In genomic region chr3:40525341-40525740, GRCm38 (mm10) we compare ENCODE assay signal across 9 mouse cellular contexts. TPM values are rescaled to one million over a fixed set of nuclear protein-coding genes. Genes with fewer than 3 reads are reported as not detected.
DNase-seq lines count a peak whose midpoint lies in the region; ATAC-seq and TF ChIP-seq lines count a peak whose summit lies in the region.
"Had no signal": no experiment of that assay in that cellular context is flagged by ENCODE, and none has a peak within 500 bp of the region (broad histone marks: within the 10 kb centered on the region; RNA-seq: fewer than 3 reads in every experiment).

No protein-coding gene starts in this region.

- DNase-seq in hindbrain, embryonic 14.5 days (ENCODE audit: low spot score), result peak; percentile 77
- peak; percentile 72 for DNase-seq in A20 (ENCODE audit: low read depth, low spot score)
- no peak for DNase-seq in G1E (ENCODE audit: low spot score)
- DNase-seq in cerebellum, adult 8-10 months, result peak; percentile 39
- DNase-seq in kidney, postnatal 14 days, result peak; percentile 43
- DNase-seq in retina, postnatal 7 days (ENCODE audit: low read depth, low spot score), result peak; percentile 42

- no peak overlapping the region for H3K9ac ChIP-seq in hindbrain, embryonic 14.5 days
- H3K9ac ChIP-seq in hindbrain, embryonic 16.5 days (ENCODE audit: low read depth, low read length), result no peak overlapping the region

- H3K9me3 ChIP-seq in hindbrain, embryonic 14.5 days (ENCODE audit: control insufficient read depth, low read length), result no peaks in the 10 kb centered on the region
- no peaks in the 10 kb centered on the region for H3K9me3 ChIP-seq in hindbrain, embryonic 16.5 days (ENCODE audit: control insufficient read depth, low read length)
- H3K9me3 ChIP-seq in G1E (replicated peaks), result peaks cover 7% of the 10 kb centered on the region; the same call in 1 of the 2 replicates

- 0 out of 2 replicates have a peak, but pooled peaks cover 6% of the 10 kb centered on the region for H3K4me1 ChIP-seq in hindbrain, embryonic 14.5 days (replicated peaks; ENCODE audit: control insufficient read depth, insufficient read depth, low read length)
- no peaks in the 10 kb centered on the region for H3K4me1 ChIP-seq in hindbrain, embryonic 16.5 days (ENCODE audit: control insufficient read depth, insufficient read depth, low read depth, low read length)
- H3K4me1 ChIP-seq in G1E (ENCODE audit: insufficient read depth, low read depth, low read length), result peaks cover 35% of the 10 kb centered on the region

- TF ChIP-seq CTCF in G1E (IDR thresholded peaks at IDR 0.05; ENCODE audit: low read depth, low read length), result peak; percentile 53

- H3K27ac ChIP-seq in hindbrain, embryonic 14.5 days, result no peak overlapping the region
- H3K27ac ChIP-seq in hindbrain, embryonic 16.5 days (ENCODE audit: low read depth, low read length), result no peak overlapping the region

- no peaks in the 10 kb centered on the region for H3K36me3 ChIP-seq in hindbrain, embryonic 14.5 days (replicated peaks; ENCODE audit: control insufficient read depth, insufficient read depth)
- H3K36me3 ChIP-seq in hindbrain, embryonic 16.5 days (ENCODE audit: control insufficient read depth, insufficient read depth, low read length), result no peaks in the 10 kb centered on the region
- no peaks in the 10 kb centered on the region for H3K36me3 ChIP-seq in G1E (replicated peaks)

- 22% methylated on average over 4 of the region's 4 CpGs for WGBS in hindbrain, embryonic 14.5 days
- 16% methylated on average over 4 of the region's 4 CpGs for WGBS in hindbrain, embryonic 16.5 days

- ATAC-seq in hindbrain, embryonic 14.5 days (ENCODE audit: low FRiP score), result no peak
- ATAC-seq in hindbrain, embryonic 16.5 days, result no peak
- ATAC-seq in G1E (ENCODE audit: extremely low read depth, insufficient number of reproducible peaks, low FRiP score, poor library complexity, severe bottlenecking), result no peak
- ATAC-seq in erythroid progenitor cell, adult 5-6 weeks (replicated peaks; ENCODE audit: low FRiP score, poor library complexity, severe bottlenecking), result no peak

- H3K27me3 ChIP-seq in hindbrain, embryonic 14.5 days (ENCODE audit: control insufficient read depth, insufficient read depth, low read length), result no peaks in the 10 kb centered on the region
- no peaks in the 10 kb centered on the region for H3K27me3 ChIP-seq in hindbrain, embryonic 16.5 days (replicated peaks; ENCODE audit: control insufficient read depth, insufficient read depth, low read length)
- no peaks in the 10 kb centered on the region for H3K27me3 ChIP-seq in G1E (ENCODE audit: insufficient read depth, low read length)

- no peak overlapping the region for H3K4me3 ChIP-seq in hindbrain, embryonic 14.5 days (replicated peaks; ENCODE audit: low read length)
- no peak overlapping the region for H3K4me3 ChIP-seq in hindbrain, embryonic 16.5 days (ENCODE audit: low read length)
- no peak overlapping the region for H3K4me3 ChIP-seq in G1E (ENCODE audit: low read depth, low read length)
- H3K4me3 ChIP-seq: erythroblast, embryonic 14.5 days had no signal

- no peak overlapping the region for H3K4me2 ChIP-seq in hindbrain, embryonic 14.5 days (replicated peaks)
- no peak overlapping the region for H3K4me2 ChIP-seq in hindbrain, embryonic 16.5 days (ENCODE audit: low read length)

RNA-seq across cellular contexts. Expression of gene Intu, which starts 5.7 kb away (rescaled TPM):
- polyA plus RNA-seq in hindbrain, embryonic 14.5 days (2014; fragmentation: Nextera tagmentation; extraction: Ambion mirVana), result 4.1 and 4.7 TPM in 2 replicates
- polyA plus RNA-seq in hindbrain, embryonic 16.5 days (2015; fragmentation: Nextera tagmentation; extraction: Ambion mirVana), result 3.3 and 3.5 TPM in 2 replicates
- total RNA-seq in G1E (2014; fragmentation: Nextera tagmentation), result 10.2 and 10.9 TPM in 2 replicates
- 5.5 and 5.7 TPM in 2 replicates for total RNA-seq in G1E (2017)
- 0.91 and 1.2 TPM in 2 replicates for polyA plus RNA-seq in G1E (2012)
- total RNA-seq in erythroid progenitor cell, adult 5-6 weeks (2015; ENCODE audit: low replicate concordance), result under 0.01 and 0.72 TPM in 2 replicates
- 7.4 TPM in 1 of 2 replicates, not detected in the other for total RNA-seq in erythroid progenitor cell, adult 5-6 weeks (2017; ENCODE audit: low replicate concordance)
